Mouse (Mus musculus) limb, embryonic 13.5 days (tissue): ENCODE measurements around the gene Ube2z. TPM values are rescaled to one million over a fixed set of nuclear protein-coding genes. Genes with fewer than 3 reads are reported as not detected.
A peak's percentile ranks its signal among the peaks of the same experiment; 100 is the strongest.

Source experiments
- ATAC-seq: fragments of 200-750 bp; cut with Nextera tagmentation; 2 replicates; pipeline ENCODE4 v1.8.0; 2017; ENCODE audit warnings: low read depth, moderate number of reproducible peaks, moderate TSS enrichment; ENCODE audit not compliant: low FRiP score
- H3K27ac ChIP-seq: fragments of 300-500 bp; sonication (generic); 2 replicates; pipeline ENCODE4 v1.5.1; 2015; ENCODE audit warnings: inconsistent platforms, mild to moderate bottlenecking, moderate library complexity
- H3K27me3 ChIP-seq: fragments of 300-500 bp; sonication (generic); 2 replicates; pipeline ENCODE4 v1.6.1; 2015; ENCODE audit warnings: mild to moderate bottlenecking, inconsistent platforms
- H3K36me3 ChIP-seq: fragments of 300-500 bp; sonication (generic); 2 replicates; pipeline ENCODE4 v1.6.1; 2015; ENCODE audit warnings: inconsistent platforms, mild to moderate bottlenecking, moderate library complexity
- H3K4me1 ChIP-seq: fragments of 300-500 bp; sonication (generic); 2 replicates; pipeline ENCODE4 v1.6.1; 2015; ENCODE audit warnings: inconsistent platforms
- H3K4me2 ChIP-seq: fragments of 300-500 bp; sonication (generic); replicated peaks from 2 replicates; pipeline ENCODE4 v1.6.1; 2015; ENCODE audit warnings: inconsistent platforms, mild to moderate bottlenecking, moderate library complexity
- H3K4me3 ChIP-seq: fragments of 300-500 bp; sonication (generic); 2 replicates; pipeline ENCODE4 v1.5.1; 2015; ENCODE audit warnings: moderate library complexity, mild to moderate bottlenecking, inconsistent platforms
- H3K9ac ChIP-seq: fragments of 300-500 bp; sonication (generic); 2 replicates; pipeline ENCODE4 v1.6.1; 2015; ENCODE audit warnings: mild to moderate bottlenecking, inconsistent platforms
- H3K9me3 ChIP-seq: fragments of 300-500 bp; sonication (generic); 2 replicates; pipeline ENCODE4 v1.6.1; 2016; ENCODE audit warnings: inconsistent platforms
- WGBS: fragments of 180-500 bp; shearing (Covaris S2); methylation state at CpG from one replicate; pipeline ENCODE4 v1.1.7; 2015; 5-methylcytosine and 5-hydroxymethylcytosine counted together
- polyA plus RNA-seq: library from polyadenylated mRNA; unstranded; fragments of >200 nt; fragmentation: Nextera tagmentation; extraction: Ambion mirVana; gene quantifications from 2 replicates; pipeline ENCODE4 v1.2.1, GENCODE M21; 2015

Ube2z gene
- polyA plus RNA-seq, 1 experiment from 2014 or later: 41.4 TPM

DNA sequence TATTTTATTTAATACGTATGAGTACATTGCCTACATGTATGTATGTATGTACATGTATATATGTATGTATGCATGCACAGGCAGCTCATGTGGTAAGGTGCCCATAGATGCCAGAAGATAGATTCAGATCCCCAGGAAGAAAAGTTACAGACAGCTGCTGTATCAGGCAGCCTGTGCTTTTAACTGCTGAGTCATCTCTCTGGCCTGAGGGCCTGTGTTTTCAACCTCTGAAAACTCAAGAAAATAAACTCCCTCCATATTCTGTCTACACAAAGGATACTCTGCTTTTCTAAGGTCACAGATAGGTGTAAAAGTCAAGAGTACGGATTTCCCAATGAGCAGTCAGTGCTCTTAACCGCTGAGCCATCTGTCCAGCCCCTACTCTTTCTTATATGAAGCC lies 14.3 kb downstream of the Ube2z start:
- H3K9ac ChIP-seq: no peak overlapping the region
- WGBS: 94% methylated on average over 3 of the region's 3 CpGs
- no peak overlapping the region for H3K4me2 ChIP-seq
- no peaks in the 10 kb centered on the region for H3K4me1 ChIP-seq
- no peak overlapping the region for H3K4me3 ChIP-seq
- H3K36me3 ChIP-seq: peaks cover 88% of the 10 kb centered on the region
- ATAC-seq: no peak
- H3K9me3 ChIP-seq: no peaks in the 10 kb centered on the region
- H3K27me3 ChIP-seq: no peaks in the 10 kb centered on the region
- no peak overlapping the region for H3K27ac ChIP-seq

GRCm38 (mm10) chr11:96049939-96050338 lies 15.2 kb downstream of the Ube2z start:
- no peak overlapping the region for H3K4me2 ChIP-seq
- H3K4me1 ChIP-seq: no peaks in the 10 kb centered on the region
- WGBS: 85% methylated on average over 4 of the region's 4 CpGs
- H3K4me3 ChIP-seq: no peak overlapping the region
- peaks cover 84% of the 10 kb centered on the region for H3K36me3 ChIP-seq
- no peak overlapping the region for H3K9ac ChIP-seq
- ATAC-seq: no peak
- H3K9me3 ChIP-seq: no peaks in the 10 kb centered on the region
- H3K27ac ChIP-seq: no peak overlapping the region
- H3K27me3 ChIP-seq: no peaks in the 10 kb centered on the region

DNA sequence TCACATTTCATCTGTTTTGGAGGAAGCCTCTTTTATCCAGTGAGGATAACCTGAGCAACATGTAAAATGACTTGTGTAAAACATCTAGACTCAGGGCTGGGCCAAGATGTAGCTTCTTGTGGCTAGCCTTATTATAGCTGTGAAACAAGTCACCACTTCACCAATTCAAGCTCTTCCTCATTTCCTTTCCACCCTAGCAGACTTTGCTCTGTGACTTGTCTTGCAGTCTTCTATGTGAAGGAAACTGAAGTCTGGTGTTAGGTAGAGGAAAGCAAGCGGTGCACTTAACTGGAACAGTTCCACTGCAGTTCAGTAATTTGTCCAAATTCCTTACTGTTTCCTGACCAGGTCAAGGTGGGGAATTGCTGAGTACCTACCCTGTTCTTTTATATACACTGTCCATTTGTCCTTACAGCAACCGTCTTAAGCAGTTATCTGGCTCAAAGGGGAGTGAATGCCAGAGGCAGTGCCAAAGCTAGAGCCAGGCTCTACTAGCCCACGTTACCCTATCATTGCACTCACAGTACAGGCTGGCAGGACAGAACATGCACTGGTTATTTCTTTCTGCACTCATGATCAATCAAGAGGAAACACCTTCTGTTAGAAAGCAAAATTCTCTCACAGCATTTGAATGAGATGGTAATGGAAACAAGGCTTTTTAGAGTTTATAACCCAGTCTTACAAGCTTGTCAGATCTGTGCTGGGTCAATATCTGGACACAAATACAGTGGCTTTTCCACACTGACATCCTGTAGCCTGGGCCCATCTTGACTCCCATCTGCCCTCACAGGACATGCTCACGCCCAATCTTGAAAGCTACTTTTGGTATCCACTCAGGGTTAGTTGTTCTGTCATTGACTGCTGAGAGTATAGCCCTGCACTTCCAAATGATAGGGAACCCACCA lies 17.5 kb downstream of the Ube2z start:
- Histone ChIP-seq H3K27me3 (no peaks in the 10 kb centered on the region), H3K9me3 (no peaks in the 10 kb centered on the region), H3K4me3 (no peak overlapping the region), H3K27ac (no peak overlapping the region), H3K9ac (no peak overlapping the region), H3K36me3 (peaks cover 78% of the 10 kb centered on the region), H3K4me1 (no peaks in the 10 kb centered on the region), H3K4me2 (no peak overlapping the region)
- ATAC-seq: no peak
- WGBS: 80% methylated on average over 4 of the region's 4 CpGs

- Histone ChIP-seq H3K9ac (no peak overlapping the region), H3K27ac (no peak overlapping the region), H3K27me3 (no peaks in the 10 kb centered on the region), H3K4me3 (no peak overlapping the region), H3K36me3 (peaks cover 74% of the 10 kb centered on the region), H3K9me3 (no peaks in the 10 kb centered on the region), H3K4me1 (no peaks in the 10 kb centered on the region), H3K4me2 (no peak overlapping the region)
- ATAC-seq: no peak
- 79% methylated on average over 2 of the region's 2 CpGs for WGBS
These were observed 18.4 kb downstream of the Ube2z start for GRCm38 (mm10) chr11:96046793-96047192.

GRCm38 (mm10) chr11:96046028-96046427 lies 19.2 kb downstream of the Ube2z start:
- Histone ChIP-seq H3K4me3 (no peak overlapping the region), H3K36me3 (peaks cover 70% of the 10 kb centered on the region), H3K4me1 (no peaks in the 10 kb centered on the region), H3K4me2 (no peak overlapping the region), H3K27ac (no peak overlapping the region), H3K9me3 (no peaks in the 10 kb centered on the region), H3K9ac (no peak overlapping the region), H3K27me3 (no peaks in the 10 kb centered on the region)
- WGBS: 70% methylated on average over 8 of the region's 8 CpGs
- no peak for ATAC-seq

DNA sequence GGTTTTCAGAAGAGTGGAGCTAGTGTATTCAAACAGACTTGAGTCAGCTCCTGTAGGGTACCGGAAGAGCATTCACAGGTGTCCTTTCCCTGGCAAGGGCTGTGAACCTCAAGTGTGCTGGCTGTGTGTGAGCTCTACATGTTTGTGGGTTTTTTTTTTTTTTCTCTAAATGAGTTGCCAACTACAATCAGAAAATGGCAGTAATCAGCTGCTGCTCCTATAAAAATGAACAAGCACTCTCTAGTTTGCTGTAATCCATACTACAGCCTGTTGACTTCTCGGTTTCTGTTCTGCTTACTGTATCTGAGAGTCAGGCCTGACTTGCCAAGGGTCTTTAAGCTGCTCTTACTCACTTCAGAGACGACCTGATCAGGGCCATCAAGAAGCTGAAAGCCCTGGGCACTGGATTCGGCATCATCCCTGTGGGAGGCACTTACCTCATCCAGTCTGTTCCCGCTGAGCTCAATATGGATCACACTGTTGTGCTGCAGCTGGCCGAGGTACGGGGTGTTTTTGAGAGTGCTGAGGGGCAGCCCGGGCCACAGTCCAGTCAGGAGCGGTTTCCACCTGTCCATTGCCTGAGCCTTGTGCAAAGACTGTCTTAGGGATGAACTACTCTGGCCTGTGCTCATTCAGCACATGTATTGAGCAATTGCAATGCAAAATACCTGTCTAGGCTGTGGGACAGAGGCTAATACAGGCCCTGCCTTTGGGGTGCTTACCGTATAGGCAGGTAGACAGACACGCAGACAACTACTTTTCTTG lies 20.2 kb downstream of the Ube2z start:
- Histone ChIP-seq H3K4me3 (no peak overlapping the region), H3K27me3 (no peaks in the 10 kb centered on the region), H3K36me3 (peaks cover 62% of the 10 kb centered on the region), H3K9me3 (no peaks in the 10 kb centered on the region), H3K4me1 (no peaks in the 10 kb centered on the region), H3K9ac (no peak overlapping the region), H3K4me2 (no peak overlapping the region), H3K27ac (no peak overlapping the region)
- WGBS: 84% methylated on average over 11 of the region's 11 CpGs
- no peak for ATAC-seq

- whole genome bisulfite sequencing: 89% methylated on average over 1 of the region's 1 CpGs
- Histone ChIP-seq H3K4me2 (no peak overlapping the region), H3K9me3 (no peaks in the 10 kb centered on the region), H3K27ac (no peak overlapping the region), H3K36me3 (peaks cover 36% of the 10 kb centered on the region), H3K9ac (no peak overlapping the region), H3K4me1 (peaks cover 13% of the 10 kb centered on the region), H3K27me3 (no peaks in the 10 kb centered on the region), H3K4me3 (no peak overlapping the region)
- ATAC-seq: no peak
These were observed 26.6 kb downstream of the Ube2z start for GRCm38 (mm10) chr11:96038560-96038959.

- Histone ChIP-seq H3K27ac (no peak overlapping the region), H3K9ac (no peak overlapping the region), H3K4me3 (no peak overlapping the region), H3K36me3 (peaks cover 29% of the 10 kb centered on the region), H3K4me2 (no peak overlapping the region), H3K4me1 (peaks cover 13% of the 10 kb centered on the region), H3K27me3 (no peaks in the 10 kb centered on the region), H3K9me3 (no peaks in the 10 kb centered on the region)
- no peak for ATAC-seq
- 90% methylated on average over 5 of the region's 5 CpGs for WGBS
These were observed 27.7 kb downstream of the Ube2z start for GRCm38 (mm10) chr11:96037499-96037898.

DNA sequence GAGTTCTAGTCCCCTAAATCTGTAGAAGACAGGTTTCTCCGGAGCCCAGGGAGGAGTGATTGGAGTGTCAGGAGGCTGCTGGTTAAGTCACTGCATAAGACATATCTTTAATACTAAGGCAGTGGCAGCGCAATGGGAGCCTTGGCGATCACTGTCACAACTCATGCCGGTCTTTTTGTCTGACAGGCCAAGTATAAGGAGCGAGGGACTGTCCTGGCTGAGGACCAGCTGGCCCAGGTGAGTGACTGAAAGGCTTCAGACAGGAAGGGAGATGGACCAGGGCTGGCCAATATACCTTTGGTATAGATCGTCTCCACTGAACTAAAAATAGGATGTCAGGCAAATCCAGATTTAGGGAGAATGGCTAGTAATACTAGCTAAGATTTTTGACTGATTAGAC lies 30.1 kb downstream of the Ube2z start:
- Histone ChIP-seq H3K27ac (peak overlapping the region; percentile 48; the same call in 1 of the 2 replicates), H3K36me3 (peaks cover 18% of the 10 kb centered on the region), H3K9ac (peak overlapping the region; percentile 82), H3K4me3 (peak overlapping the region; percentile 84), H3K4me2 (peak overlapping the region; percentile 80), H3K27me3 (no peaks in the 10 kb centered on the region), H3K4me1 (peaks cover 13% of the 10 kb centered on the region), H3K9me3 (no peaks in the 10 kb centered on the region)
- no peak for ATAC-seq
- 15% methylated on average over 6 of the region's 6 CpGs for WGBS

DNA sequence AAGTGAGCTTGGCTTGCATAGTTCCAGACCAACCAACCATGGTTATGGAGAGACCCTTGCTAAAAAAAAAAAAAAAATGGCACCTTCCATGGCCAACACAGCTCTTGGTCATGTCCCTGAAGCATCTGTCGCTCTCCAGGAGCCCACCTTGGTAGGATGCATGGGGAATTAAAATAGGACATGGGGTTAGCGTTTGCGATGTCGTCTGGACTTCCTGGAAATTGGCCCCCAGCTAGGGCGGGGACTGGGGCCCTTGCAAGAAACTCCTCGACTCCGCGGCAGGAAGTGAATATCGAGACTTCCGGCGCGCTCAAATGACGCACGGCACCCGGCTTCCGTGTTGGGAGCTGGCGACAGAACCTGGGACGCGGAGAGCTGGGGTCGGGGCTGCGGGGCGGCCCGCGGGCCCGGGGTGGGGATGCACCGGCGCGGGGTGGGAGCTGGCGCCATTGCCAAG lies 30.6 kb downstream of the Ube2z start, which contains the start of gene Snf8:
TSS of gene Snf8 (plus strand) at position 290 of the 457 bp plus-strand sequence.
- Histone ChIP-seq H3K9me3 (no peaks in the 10 kb centered on the region), H3K27ac (peak within 1 kb of the TSS; percentile 63; the same call in 1 of the 2 replicates), H3K36me3 (peaks cover 18% of the 10 kb centered on the region), H3K9ac (peak within 1 kb of the TSS; percentile 82), H3K4me1 (peaks cover 13% of the 10 kb centered on the region), H3K4me2 (peak within 1 kb of the TSS; percentile 80), H3K4me3 (peak within 1 kb of the TSS; percentile 84), H3K27me3 (no peaks in the 10 kb centered on the region)
- 1% methylated on average over 29 of the region's 29 CpGs for WGBS
- peak; percentile 84 for ATAC-seq

DNA sequence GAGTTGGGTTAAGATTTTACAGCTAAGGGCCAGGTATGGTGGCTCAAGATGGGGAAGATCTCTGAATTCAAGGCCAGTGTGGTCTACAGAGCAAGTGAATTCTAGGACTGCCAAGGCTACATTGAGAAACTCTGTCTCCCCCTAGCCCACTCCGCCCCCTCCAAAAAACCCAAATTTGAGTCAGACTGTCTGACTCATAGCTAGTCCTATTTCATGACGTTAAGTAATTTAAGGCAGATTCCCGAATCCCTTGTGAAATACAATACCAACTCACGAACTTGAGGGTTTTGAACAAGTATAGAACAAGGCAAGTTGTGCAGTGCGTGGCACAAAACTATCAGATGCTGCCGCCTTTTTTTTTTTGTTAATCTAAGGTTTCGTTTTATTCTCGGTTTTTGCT lies 31.1 kb downstream of the Ube2z start:
- peak overlapping the region; percentile 84 for H3K4me3 ChIP-seq
- peaks cover 13% of the 10 kb centered on the region for H3K4me1 ChIP-seq
- H3K9ac ChIP-seq: peak overlapping the region; percentile 82
- ATAC-seq: no peak
- peak overlapping the region; percentile 80 for H3K4me2 ChIP-seq
- H3K36me3 ChIP-seq: peaks cover 14% of the 10 kb centered on the region
- H3K27ac ChIP-seq: no peak overlapping the region; the same call in 1 of the 2 replicates
- WGBS: 38% methylated on average over 8 of the region's 8 CpGs
- H3K9me3 ChIP-seq: no peaks in the 10 kb centered on the region
- peaks cover 5% of the 10 kb centered on the region; the same call in 1 of the 2 replicates for H3K27me3 ChIP-seq

- H3K36me3 ChIP-seq: peaks cover 7% of the 10 kb centered on the region
- no peak for ATAC-seq
These were observed 31.9 kb downstream of the Ube2z start for GRCm38 (mm10) chr11:96033264-96033663.

More at GRCm38 (mm10) chr11:96033264-96033663, 31.9 kb downstream of the Ube2z start:
- WGBS: 100% methylated on average over 2 of the region's 3 CpGs
- Histone ChIP-seq H3K27ac (no peak overlapping the region), H3K4me1 (peaks cover 13% of the 10 kb centered on the region), H3K4me2 (no peak overlapping the region), H3K9me3 (no peaks in the 10 kb centered on the region), H3K27me3 (peaks cover 8% of the 10 kb centered on the region; the same call in 1 of the 2 replicates), H3K4me3 (no peak overlapping the region), H3K9ac (no peak overlapping the region)
